Mouse (Mus musculus): Measurements from ENCODE around the gene Ube2a.

DNA sequence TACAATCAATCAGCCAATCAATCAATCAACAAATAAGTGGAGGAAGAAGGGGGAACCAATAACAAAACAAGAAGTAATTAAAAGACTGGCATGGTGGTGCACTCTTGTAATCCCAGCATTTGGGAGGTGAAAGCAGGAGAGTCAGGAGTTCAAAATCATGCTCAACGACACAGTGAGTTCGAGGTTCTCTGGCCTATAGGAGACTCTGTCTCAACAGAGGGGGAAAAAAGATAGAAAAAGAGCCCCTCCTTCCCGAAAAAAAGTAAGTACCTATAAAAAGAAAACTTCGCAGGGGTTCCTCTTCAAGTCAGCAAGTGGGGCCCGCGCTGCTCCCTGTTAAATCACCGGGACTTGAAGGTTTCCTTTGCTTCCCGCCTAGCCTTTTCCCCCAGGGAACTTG lies at the start of gene Ube2a, which contains the start of gene C330007P06Rik:
- TF ChIP-seq CTCF (conservative IDR thresholded peaks at IDR 0.05; ENCODE audit: low read length) (no peak), POU5F1 (IDR thresholded peaks at IDR 0.05; ENCODE audit: borderline replicate concordance, low read length) (no peak)
